Mouse (Mus musculus) cerebellum, adult 2 months (tissue): ENCODE measurements around the gene Rbm5.

ENCODE experiments used
- CTCF ChIP-seq: fragments of 200-500 bp; IDR thresholded peaks from 2 replicates; pipeline ENCODE4 v1.5.1; 2011; ENCODE audit warnings: low read depth, mild to moderate bottlenecking, control low read depth, low read length, moderate library complexity, borderline replicate concordance; ENCODE audit not compliant: insufficient read depth
- POLR2A ChIP-seq: fragments of 200-500 bp; IDR thresholded peaks from 2 replicates; pipeline ENCODE4 v1.6.1; 2011; ENCODE audit warnings: low read length, control low read depth, borderline replicate concordance; ENCODE audit not compliant: insufficient read depth

DNA sequence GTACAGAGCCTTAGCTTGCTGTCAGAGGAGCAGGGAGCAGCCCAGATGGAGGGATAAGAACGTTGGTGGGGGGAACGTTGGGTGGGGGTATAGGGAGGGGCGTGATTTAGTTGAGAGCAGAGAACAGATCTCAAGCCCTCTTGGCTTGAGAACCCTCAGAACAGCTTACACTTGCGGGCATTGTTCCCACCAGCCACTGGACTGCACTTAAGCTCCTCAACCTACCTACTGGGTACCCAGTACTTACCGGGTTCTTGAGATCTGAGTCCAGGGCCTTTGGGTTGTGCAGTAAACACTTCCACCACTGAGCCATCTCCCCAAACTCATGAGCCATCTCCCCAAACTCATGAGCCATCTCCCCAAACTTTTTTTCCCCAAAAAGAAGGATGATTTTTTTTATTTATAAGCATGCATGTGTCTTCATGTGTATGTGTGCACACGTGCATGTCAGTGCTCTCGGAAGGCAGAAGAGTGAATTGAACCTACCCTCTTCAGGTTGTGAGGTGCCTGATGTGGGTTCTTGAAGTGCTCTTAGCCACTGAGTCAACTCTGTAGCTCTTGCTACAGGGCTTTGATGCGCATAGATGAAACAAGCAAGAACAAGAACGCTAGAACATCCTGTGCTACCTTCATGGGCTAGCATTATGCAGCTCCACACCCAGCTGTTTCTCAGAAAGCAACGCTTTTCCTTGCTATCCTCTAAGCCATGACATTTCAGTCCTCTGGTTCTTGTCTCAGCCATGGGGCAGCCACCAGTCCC is 51.8 kb downstream of the Rbm5 start:
- TF ChIP-seq CTCF (no peak), POLR2A (no peak)
